In genomic region chr11:72452140-72452665, GRCm38 (mm10) we compare ENCODE assay signal across 30 mouse cellular contexts. TPM values are rescaled to one million over a fixed set of nuclear protein-coding genes. Genes with fewer than 3 reads are reported as not detected.
"Had no signal": no experiment of that assay in that cellular context is flagged by ENCODE, and none has a peak within 500 bp of the region (broad histone marks: within the 10 kb centered on the region; RNA-seq: fewer than 3 reads in every experiment).

No protein-coding gene starts in this region.

- DNase-seq: gastrocnemius, postnatal 10 days; gastrocnemius, postnatal 25 days; heart, adult 18-20 months; heart, postnatal 14 days; heart, postnatal 36 days; kidney, adult 18-20 months; kidney, adult 8-10 months; kidney, postnatal 10 days; kidney, postnatal 4 days; liver; liver, embryonic 13.5 days had no signal

- H3K9ac ChIP-seq: heart, embryonic 13.5 days; heart, embryonic 15.5 days; hindbrain, embryonic 12.5 days; hindbrain, embryonic 14.5 days; intestine, embryonic 15.5 days; limb, embryonic 12.5 days; liver, embryonic 13.5 days; liver, embryonic 15.5 days had no signal

- H3K4me2 ChIP-seq: heart, embryonic 11.5 days; heart, embryonic 13.5 days; heart, embryonic 15.5 days; hindbrain, embryonic 12.5 days; hindbrain, embryonic 14.5 days; intestine, embryonic 15.5 days; limb, embryonic 12.5 days; liver, embryonic 11.5 days; liver, embryonic 13.5 days; liver, embryonic 15.5 days had no signal

- ATAC-seq: hindbrain, embryonic 16.5 days; inflammation-experienced regulatory T-cells, adult 6 months; intestine, embryonic 15.5 days; intestine, postnatal 0 days had no signal

- H3K4me3 ChIP-seq: heart, embryonic 13.5 days; heart, embryonic 15.5 days; hindbrain, embryonic 10.5 days; hindbrain, embryonic 12.5 days; intestine, embryonic 15.5 days; left cerebral cortex, adult 2 months; limb, embryonic 10.5 days; limb, embryonic 12.5 days; liver, embryonic 13.5 days; liver, embryonic 15.5 days had no signal

- H3K27ac ChIP-seq: heart, embryonic 13.5 days; heart, embryonic 15.5 days; hindbrain, embryonic 12.5 days; hindbrain, embryonic 14.5 days; intestine, embryonic 15.5 days; left cerebral cortex, adult 2 months; limb, embryonic 10.5 days; limb, embryonic 12.5 days; liver, embryonic 13.5 days; liver, embryonic 15.5 days had no signal

- H3K27me3 ChIP-seq: heart, embryonic 13.5 days; heart, embryonic 15.5 days; hindbrain, embryonic 12.5 days; intestine, embryonic 15.5 days; limb, embryonic 12.5 days; liver, embryonic 13.5 days; liver, embryonic 15.5 days had no signal

- H3K4me1 ChIP-seq: heart, embryonic 15.5 days; intestine, embryonic 15.5 days; limb, embryonic 12.5 days had no signal

- H3K9me3 ChIP-seq: heart, embryonic 13.5 days; heart, embryonic 15.5 days; hindbrain, embryonic 10.5 days; hindbrain, embryonic 12.5 days; intestine, embryonic 15.5 days; limb, embryonic 10.5 days; limb, embryonic 12.5 days; liver, embryonic 13.5 days; liver, embryonic 15.5 days had no signal

RNA-seq across cellular contexts. Expression of gene Ggt6, which starts 16.9 kb away (rescaled TPM):
- total RNA-seq: granulocyte monocyte progenitor cell, adult 5-6 weeks; heart, adult 18-20 months; heart, postnatal 36 days; layer of hippocampus, postnatal 10 days; left cerebral cortex, postnatal 14 days had no signal
- polyA plus RNA-seq: heart, embryonic 11.5 days; heart, embryonic 13.5 days; heart, embryonic 15.5 days; heart, postnatal 0 days; hindbrain, embryonic 10.5 days; hindbrain, embryonic 16.5 days; inflammation-experienced regulatory T-cells, adult 6 months; liver, embryonic 11.5 days; liver, embryonic 13.5 days had no signal

RNA-seq across cellular contexts. Expression of gene Spns2, which starts 37.5 kb away (rescaled TPM):
- polyA plus RNA-seq: inflammation-experienced regulatory T-cells, adult 6 months had no signal

RNA-seq across cellular contexts. Expression of gene Smtnl2, which starts 40.7 kb away (rescaled TPM):
- polyA plus RNA-seq: inflammation-experienced regulatory T-cells, adult 6 months had no signal
